9 mouse cellular contexts compared by ENCODE assay signal in genomic region chr6:45026011-45026682, GRCm38 (mm10). TPM values are rescaled to one million over a fixed set of nuclear protein-coding genes. Genes with fewer than 3 reads are reported as not detected.
DNase-seq lines count a peak whose midpoint lies in the region; ATAC-seq and TF ChIP-seq lines count a peak whose summit lies in the region.
"Had no signal": no experiment of that assay in that cellular context is flagged by ENCODE, and none has a peak within 500 bp of the region (broad histone marks: within the 10 kb centered on the region; RNA-seq: fewer than 3 reads in every experiment).

No protein-coding gene starts in this region.

- H3K9ac ChIP-seq in midbrain, embryonic 11.5 days (ENCODE audit: low read length) = no peak overlapping the region

- intact Hi-C loops in gastrocnemius, adult 2 months (cut with DNase I) = no loop called here

- no peaks in the 10 kb centered on the region for H3K27me3 ChIP-seq in midbrain, embryonic 11.5 days (ENCODE audit: control insufficient read depth, insufficient read depth, low read length)

- H3K9me3 ChIP-seq in midbrain, embryonic 11.5 days (ENCODE audit: control insufficient read depth, low read length) = no peaks in the 10 kb centered on the region

- H3K4me1 ChIP-seq in midbrain, embryonic 11.5 days (ENCODE audit: control insufficient read depth, insufficient read depth, low read length) = no peaks in the 10 kb centered on the region

- H3K4me2 ChIP-seq in midbrain, embryonic 11.5 days = no peak overlapping the region

- H3K36me3 ChIP-seq in midbrain, embryonic 11.5 days (ENCODE audit: control insufficient read depth, insufficient read depth, low read length) = no peaks in the 10 kb centered on the region

- no peak for DNase-seq in gastrocnemius, adult 2 months
- no peak for DNase-seq in gastrocnemius, postnatal 10 days
- DNase-seq in NIH3T3 (ENCODE audit: low read depth) = peak; percentile 81
- DNase-seq in cerebellum, postnatal 25 days = peak; percentile 42 to 75
- DNase-seq in layer of hippocampus, adult 2 months (ENCODE audit: low spot score in 2 of 2) = peak; percentile 20 to 46
- DNase-seq in midbrain, embryonic 11.5 days (ENCODE audit: low spot score, missing footprints) = peak; percentile 92
- DNase-seq in thymus, postnatal 4 days = peak; percentile 17

- TF ChIP-seq CTCF in gastrocnemius, adult 2 months (IDR thresholded peaks at IDR 0.05) = peak; percentile 54
- TF ChIP-seq CTCF in layer of hippocampus, adult 2 months (conservative IDR thresholded peaks at IDR 0.05) = peak; percentile 89

- peak; percentile 87 for ATAC-seq in granulocyte monocyte progenitor cell, adult 5-6 weeks (replicated peaks; ENCODE audit: poor library complexity, severe bottlenecking)
- peak; percentile 89 for ATAC-seq in midbrain, embryonic 11.5 days (ENCODE audit: low FRiP score)

- no peak overlapping the region for H3K4me3 ChIP-seq in gastrocnemius, adult 2 months
- H3K4me3 ChIP-seq in layer of hippocampus, adult 2 months = no peak overlapping the region
- H3K4me3 ChIP-seq in midbrain, embryonic 11.5 days (ENCODE audit: low read depth, low read length) = no peak overlapping the region
- H3K4me3 ChIP-seq: myocyte had no signal

- 23% methylated on average over 9 of the region's 9 CpGs for WGBS in midbrain, embryonic 11.5 days

- no peak overlapping the region for H3K27ac ChIP-seq in gastrocnemius, adult 2 months
- no peak overlapping the region for H3K27ac ChIP-seq in layer of hippocampus, adult 2 months
- H3K27ac ChIP-seq in midbrain, embryonic 11.5 days (ENCODE audit: low read depth, low read length) = no peak overlapping the region

RNA-seq across cellular contexts. Expression of gene Cntnap2, which starts 33.0 kb away (rescaled TPM):
- total RNA-seq in gastrocnemius, adult 2 months (2021) = 1 to 10 TPM; 4.8 to 5.7 TPM
- total RNA-seq in gastrocnemius, postnatal 10 days (2021) = 10 to 100 TPM; 14.9 to 17.7 TPM
- not detected in 2 replicates for total RNA-seq in granulocyte monocyte progenitor cell, adult 5-6 weeks (2014; fragmentation: Nextera tagmentation)
- total RNA-seq in granulocyte monocyte progenitor cell, adult 5-6 weeks (2017) = not detected in 2 replicates
- 100 to 1,000 TPM; 126 to 147 TPM for total RNA-seq in layer of hippocampus, adult 2 months (2021)
- 24.7 and 25.3 TPM in 2 replicates for polyA plus RNA-seq in midbrain, embryonic 11.5 days (2014; fragmentation: Nextera tagmentation; extraction: Ambion mirVana)
- polyA plus RNA-seq: myocyte had no signal

Comparison
In these comparisons a context has a peak if more than half of its experiments do, and no peak if none do; other contexts are left out.
1. DNase-seq: peak in NIH3T3 (single experiment), cerebellum, postnatal 25 days (2 of 2), layer of hippocampus, adult 2 months (2 of 2), midbrain, embryonic 11.5 days (single experiment) and thymus, postnatal 4 days (single experiment); none in gastrocnemius, adult 2 months (single experiment) and gastrocnemius, postnatal 10 days (single experiment).
2. RNA of gene Cntnap2, which starts 33.0 kb away (total RNA-seq): 126 to 147 TPM in layer of hippocampus, adult 2 months; 14.9 to 17.7 TPM in gastrocnemius, postnatal 10 days, 4.8 to 5.7 TPM in gastrocnemius, adult 2 months and not detected in granulocyte monocyte progenitor cell, adult 5-6 weeks; every median in the first group is over 4 times any median in the second.